Mouse (Mus musculus): ENCODE data around the gene Gm20458. TPM values are rescaled to one million over a fixed set of nuclear protein-coding genes. Genes with fewer than 3 reads are reported as not detected.

Gene Gm20458
- polyA plus RNA-seq, 1 experiment from 2014 or later: 8.4 TPM

DNA sequence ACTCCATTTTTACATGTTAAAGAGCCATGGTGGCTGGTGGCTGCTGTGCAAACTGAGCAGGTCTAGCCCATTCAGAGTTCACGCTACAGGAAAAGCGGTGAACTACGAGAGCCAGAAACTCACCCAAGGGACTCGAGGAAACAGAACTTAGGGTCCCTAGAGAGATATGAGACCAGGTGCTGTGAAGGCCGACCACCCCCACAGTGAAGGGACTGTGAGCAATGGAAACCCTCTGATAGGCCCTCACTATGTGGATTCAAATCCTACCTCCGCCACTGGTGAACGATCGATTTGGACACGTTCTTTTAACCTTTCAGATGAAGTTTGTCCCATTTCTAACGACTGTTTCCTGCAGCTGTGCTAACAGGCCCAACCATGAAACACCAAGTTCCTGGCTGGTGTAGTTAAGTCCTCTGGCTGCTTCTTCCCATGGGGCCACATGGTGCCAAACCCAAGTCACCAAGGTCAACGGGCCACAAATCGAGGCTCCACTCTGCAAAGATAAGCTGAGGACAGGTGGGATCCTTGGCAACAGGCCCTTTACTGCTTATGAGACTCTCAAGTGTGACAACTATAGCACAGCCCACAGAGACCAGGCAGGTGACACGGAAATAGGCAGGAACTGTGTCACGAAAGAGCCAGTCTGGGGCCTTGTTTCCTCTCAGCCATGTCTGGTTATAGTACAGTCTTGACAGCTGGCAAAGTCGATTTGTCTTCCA lies 37.9 kb upstream of the Gm20458 start:
- H3K4me2 ChIP-seq (replicated peaks; ENCODE audit: low read depth, low read length): no peak overlapping the region
- H3K9ac ChIP-seq (ENCODE audit: low read depth, low read length): no peak overlapping the region
- peaks cover 12% of the 10 kb centered on the region for H3K4me1 ChIP-seq (ENCODE audit: control insufficient read depth, insufficient read depth, low read length)
- no peak overlapping the region for H3K27ac ChIP-seq (ENCODE audit: low read depth, low read length)
- no peaks in the 10 kb centered on the region for H3K9me3 ChIP-seq (ENCODE audit: control insufficient read depth, low read length)
- H3K27me3 ChIP-seq (ENCODE audit: control insufficient read depth, insufficient read depth, low read length): no peaks in the 10 kb centered on the region
- H3K4me3 ChIP-seq (ENCODE audit: low read length): no peak overlapping the region
- peaks cover 22% of the 10 kb centered on the region; the same call in 1 of the 2 replicates for H3K36me3 ChIP-seq (ENCODE audit: control insufficient read depth, insufficient read depth, low read length)
- WGBS: 83% methylated on average over 15 of the region's 15 CpGs
- no peak for ATAC-seq (ENCODE audit: low FRiP score, low TSS enrichment)

DNA sequence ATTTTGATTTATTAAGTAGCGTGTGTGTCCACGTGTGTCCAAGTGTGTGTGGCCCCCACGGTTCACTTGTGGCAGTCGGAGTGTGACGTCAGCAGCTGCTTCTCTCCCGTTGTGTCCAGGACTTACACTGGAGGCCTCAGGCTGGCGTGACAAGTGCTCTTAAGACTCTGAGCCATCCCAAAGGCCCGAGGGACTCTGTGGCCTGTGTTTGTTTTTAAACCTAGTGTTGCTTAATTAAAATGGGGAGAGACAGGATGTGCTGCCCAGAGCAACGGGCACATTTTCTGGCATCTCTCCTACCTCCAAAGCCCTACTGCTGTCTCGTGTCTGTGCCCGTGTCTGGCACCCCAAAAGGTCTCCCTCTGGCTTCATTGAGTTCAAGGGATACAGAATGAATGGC lies 37.3 kb upstream of the Gm20458 start:
- Histone ChIP-seq H3K9me3 (ENCODE audit: control insufficient read depth, low read length) (no peaks in the 10 kb centered on the region), H3K4me3 (ENCODE audit: low read length) (no peak overlapping the region), H3K27me3 (ENCODE audit: control insufficient read depth, insufficient read depth, low read length) (no peaks in the 10 kb centered on the region), H3K4me2 (replicated peaks; ENCODE audit: low read depth, low read length) (no peak overlapping the region), H3K9ac (ENCODE audit: low read depth, low read length) (no peak overlapping the region), H3K36me3 (ENCODE audit: control insufficient read depth, insufficient read depth, low read length) (peaks cover 26% of the 10 kb centered on the region; the same call in 1 of the 2 replicates), H3K27ac (ENCODE audit: low read depth, low read length) (no peak overlapping the region), H3K4me1 (ENCODE audit: control insufficient read depth, insufficient read depth, low read length) (peaks cover 11% of the 10 kb centered on the region)
- 73% methylated on average over 11 of the region's 11 CpGs for WGBS
- ATAC-seq (ENCODE audit: low FRiP score, low TSS enrichment): no peak

- Histone ChIP-seq H3K4me3 (ENCODE audit: low read length) (no peak overlapping the region), H3K9ac (ENCODE audit: low read depth, low read length) (no peak overlapping the region), H3K27ac (ENCODE audit: low read depth, low read length) (no peak overlapping the region), H3K9me3 (ENCODE audit: control insufficient read depth, low read length) (no peaks in the 10 kb centered on the region), H3K4me1 (ENCODE audit: control insufficient read depth, insufficient read depth, low read length) (peaks cover 4% of the 10 kb centered on the region; the same call in 1 of the 2 replicates), H3K36me3 (ENCODE audit: control insufficient read depth, insufficient read depth, low read length) (peaks cover 34% of the 10 kb centered on the region; the same call in 1 of the 2 replicates), H3K4me2 (replicated peaks; ENCODE audit: low read depth, low read length) (no peak overlapping the region), H3K27me3 (ENCODE audit: control insufficient read depth, insufficient read depth, low read length) (no peaks in the 10 kb centered on the region)
- ATAC-seq (ENCODE audit: low FRiP score, low TSS enrichment): no peak
- 89% methylated on average over 8 of the region's 8 CpGs for WGBS
These were observed 36.4 kb upstream of the Gm20458 start for GRCm38 (mm10) chr2:164424406-164424805.

DNA sequence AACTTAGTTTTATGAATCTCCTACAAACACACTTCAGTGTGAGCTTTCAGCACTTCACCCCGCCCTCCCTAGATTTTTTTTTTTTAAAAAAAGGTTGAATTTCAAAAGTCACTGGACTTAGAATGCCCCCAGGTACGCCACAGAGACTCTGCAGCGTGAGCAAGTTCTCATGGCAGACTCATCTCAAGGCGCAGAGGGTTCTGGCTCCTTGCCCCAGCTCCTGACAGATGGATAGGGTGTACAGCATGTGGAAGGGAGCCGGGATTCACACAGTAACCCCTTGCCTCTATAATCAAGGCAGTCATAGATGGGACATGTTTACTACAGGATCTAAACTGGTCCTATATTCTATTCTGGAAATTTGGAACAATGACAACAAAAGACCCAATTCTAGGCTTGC lies 35.4 kb upstream of the Gm20458 start:
- Histone ChIP-seq H3K36me3 (ENCODE audit: control insufficient read depth, insufficient read depth, low read length) (peaks cover 35% of the 10 kb centered on the region; the same call in 1 of the 2 replicates), H3K4me2 (replicated peaks; ENCODE audit: low read depth, low read length) (no peak overlapping the region), H3K27me3 (ENCODE audit: control insufficient read depth, insufficient read depth, low read length) (no peaks in the 10 kb centered on the region), H3K9ac (ENCODE audit: low read depth, low read length) (no peak overlapping the region), H3K4me3 (ENCODE audit: low read length) (no peak overlapping the region), H3K4me1 (ENCODE audit: control insufficient read depth, insufficient read depth, low read length) (peaks cover under 1% of the 10 kb centered on the region; the same call in 1 of the 2 replicates), H3K27ac (ENCODE audit: low read depth, low read length) (no peak overlapping the region), H3K9me3 (ENCODE audit: control insufficient read depth, low read length) (no peaks in the 10 kb centered on the region)
- no peak for ATAC-seq (ENCODE audit: low FRiP score, low TSS enrichment)
- WGBS: 84% methylated on average over 5 of the region's 5 CpGs

DNA sequence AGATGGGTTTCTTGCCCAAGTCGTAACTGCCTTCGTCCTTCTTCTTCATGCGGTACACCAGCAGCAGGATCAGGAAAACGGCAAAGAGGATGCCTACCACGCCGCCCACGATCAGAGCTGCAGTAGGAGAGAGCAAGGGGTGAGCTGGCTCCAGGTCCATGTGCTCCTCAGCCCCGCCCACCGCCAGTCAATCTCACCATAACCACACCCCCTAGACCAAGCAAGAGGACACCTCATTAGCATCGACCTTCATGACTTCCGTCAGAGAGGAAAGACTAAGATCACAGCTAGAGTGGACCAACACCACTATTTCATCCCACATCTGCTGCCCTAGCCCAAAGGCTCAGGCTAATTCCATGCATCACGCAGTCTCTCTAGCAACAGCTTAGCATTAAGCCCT lies 34.6 kb upstream of the Gm20458 start:
- Histone ChIP-seq H3K9ac (ENCODE audit: low read depth, low read length) (no peak overlapping the region), H3K36me3 (ENCODE audit: control insufficient read depth, insufficient read depth, low read length) (peaks cover 35% of the 10 kb centered on the region; the same call in 1 of the 2 replicates), H3K4me2 (replicated peaks; ENCODE audit: low read depth, low read length) (no peak overlapping the region), H3K27ac (ENCODE audit: low read depth, low read length) (no peak overlapping the region), H3K9me3 (ENCODE audit: control insufficient read depth, low read length) (no peaks in the 10 kb centered on the region), H3K4me3 (ENCODE audit: low read length) (no peak overlapping the region), H3K27me3 (ENCODE audit: control insufficient read depth, insufficient read depth, low read length) (no peaks in the 10 kb centered on the region), H3K4me1 (ENCODE audit: control insufficient read depth, insufficient read depth, low read length) (peaks cover 8% of the 10 kb centered on the region)
- peak; percentile 51; the same call in 1 of the 2 replicates for ATAC-seq (ENCODE audit: low FRiP score, low TSS enrichment)
- 26% methylated on average over 12 of the region's 12 CpGs for WGBS

DNA sequence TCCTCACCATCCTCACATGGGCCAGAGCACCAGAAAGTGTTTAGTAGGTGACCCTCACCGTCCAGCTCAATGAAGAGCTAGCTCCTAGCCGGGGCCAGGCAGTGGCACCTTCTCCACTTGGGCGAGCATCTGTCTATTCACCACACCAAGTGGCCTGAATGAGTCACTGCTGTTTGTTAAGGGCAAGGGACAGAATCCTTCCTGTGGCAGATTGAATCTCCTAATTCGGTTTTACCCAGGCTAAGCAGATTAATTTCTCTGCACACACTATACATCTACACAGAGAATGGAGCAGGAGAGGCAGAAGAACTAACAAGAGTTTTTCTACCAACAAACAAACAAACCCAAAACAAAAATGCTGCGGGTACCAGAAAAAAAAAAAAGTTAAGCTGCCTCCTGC lies 33.8 kb upstream of the Gm20458 start:
- no peak for ATAC-seq (ENCODE audit: low FRiP score, low TSS enrichment)
- 74% methylated on average over 5 of the region's 5 CpGs for WGBS
- Histone ChIP-seq H3K9ac (ENCODE audit: low read depth, low read length) (no peak overlapping the region), H3K27ac (ENCODE audit: low read depth, low read length) (no peak overlapping the region), H3K4me1 (ENCODE audit: control insufficient read depth, insufficient read depth, low read length) (peaks cover 16% of the 10 kb centered on the region), H3K27me3 (ENCODE audit: control insufficient read depth, insufficient read depth, low read length) (no peaks in the 10 kb centered on the region), H3K4me2 (replicated peaks; ENCODE audit: low read depth, low read length) (no peak overlapping the region), H3K9me3 (ENCODE audit: control insufficient read depth, low read length) (no peaks in the 10 kb centered on the region), H3K4me3 (ENCODE audit: low read length) (no peak overlapping the region), H3K36me3 (ENCODE audit: control insufficient read depth, insufficient read depth, low read length) (peaks cover 35% of the 10 kb centered on the region; the same call in 1 of the 2 replicates)

DNA sequence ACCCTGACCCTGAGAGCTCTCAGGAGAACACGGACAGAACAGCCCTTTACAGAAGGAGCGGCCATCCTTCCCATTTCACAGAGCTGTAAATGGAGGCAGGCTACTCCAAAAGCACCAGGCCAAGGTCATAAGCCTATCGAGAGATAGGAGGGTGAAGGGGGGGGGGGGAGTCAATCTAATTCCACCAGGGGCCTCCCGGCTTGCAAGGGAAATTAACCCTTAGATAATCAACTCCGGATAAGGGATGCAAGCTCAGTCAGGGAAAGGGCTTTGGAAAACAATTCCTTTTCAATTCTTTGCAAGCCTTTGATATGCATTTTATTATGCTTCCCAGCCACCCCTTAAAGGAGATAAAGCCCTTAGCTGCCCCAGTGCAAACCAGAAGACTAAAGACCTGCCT lies 32.3 kb upstream of the Gm20458 start:
- H3K27me3 ChIP-seq (ENCODE audit: control insufficient read depth, insufficient read depth, low read length): no peaks in the 10 kb centered on the region
- H3K9ac ChIP-seq (ENCODE audit: low read depth, low read length): no peak overlapping the region
- no peaks in the 10 kb centered on the region for H3K9me3 ChIP-seq (ENCODE audit: control insufficient read depth, low read length)
- no peak overlapping the region for H3K27ac ChIP-seq (ENCODE audit: low read depth, low read length)
- 30% methylated on average over 5 of the region's 5 CpGs for WGBS
- no peak overlapping the region for H3K4me2 ChIP-seq (replicated peaks; ENCODE audit: low read depth, low read length)
- peaks cover 31% of the 10 kb centered on the region for H3K4me1 ChIP-seq (ENCODE audit: control insufficient read depth, insufficient read depth, low read length)
- H3K36me3 ChIP-seq (ENCODE audit: control insufficient read depth, insufficient read depth, low read length): peaks cover 35% of the 10 kb centered on the region; the same call in 1 of the 2 replicates
- no peak overlapping the region for H3K4me3 ChIP-seq (ENCODE audit: low read length)
- ATAC-seq (ENCODE audit: low FRiP score, low TSS enrichment): no peak

DNA sequence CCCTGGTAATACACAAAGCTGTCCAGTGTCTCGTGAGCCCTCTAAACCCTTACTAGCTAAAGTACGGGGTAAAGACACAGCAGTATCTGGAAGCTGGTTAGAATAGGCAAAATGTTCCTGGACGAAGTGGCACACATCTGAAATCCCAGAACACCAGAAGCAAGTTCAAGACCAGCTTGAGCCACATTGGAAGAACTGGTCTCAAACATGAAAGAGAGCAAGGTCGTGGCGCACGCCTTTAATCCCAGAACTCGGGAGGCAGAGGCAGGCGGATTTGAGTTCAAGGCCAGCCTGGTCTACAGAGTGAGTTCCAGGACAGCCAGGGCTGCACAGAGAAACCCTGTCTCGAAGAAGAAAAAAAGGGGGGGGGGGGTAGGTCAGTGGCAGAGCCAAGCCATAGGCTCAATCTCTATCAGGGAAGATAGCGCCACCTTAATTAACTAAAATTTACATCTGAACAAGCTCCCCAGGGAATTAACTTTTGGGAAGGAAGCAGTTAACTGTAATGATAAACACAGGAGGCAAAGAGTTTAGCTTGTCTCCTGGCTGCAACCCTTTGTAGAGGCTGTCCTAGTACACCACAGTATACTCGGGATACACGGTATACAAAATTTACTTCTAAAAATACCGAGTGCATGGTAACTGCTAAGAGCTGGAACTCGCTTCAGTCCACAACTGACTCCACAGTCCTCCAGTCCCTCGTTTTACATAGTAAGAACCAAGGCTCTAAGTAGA lies 30.7 kb upstream of the Gm20458 start:
- no peak for ATAC-seq (ENCODE audit: low FRiP score, low TSS enrichment)
- 51% methylated on average over 15 of the region's 15 CpGs for WGBS
- no peak overlapping the region for H3K4me2 ChIP-seq (replicated peaks; ENCODE audit: low read depth, low read length)

DNA sequence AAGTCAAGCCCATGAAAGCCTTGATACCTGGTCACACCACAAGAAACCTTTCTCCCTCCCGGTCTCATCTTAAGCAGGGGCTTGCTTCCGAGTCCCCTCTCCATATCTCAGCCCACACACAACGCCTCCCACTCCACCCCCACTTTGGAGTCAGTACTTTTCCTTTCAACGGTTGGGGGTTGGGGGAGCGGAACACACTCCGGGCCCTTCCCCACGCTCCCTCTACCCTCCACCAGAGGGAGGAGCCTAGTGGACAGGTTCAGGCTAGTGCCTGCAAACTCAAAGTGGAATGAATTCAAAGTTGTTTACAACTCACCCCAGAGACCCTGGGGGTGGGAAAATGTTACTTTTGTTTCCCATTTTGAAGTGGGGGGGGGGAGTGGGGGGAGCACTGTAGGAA lies 30.1 kb upstream of the Gm20458 start:
- 0 out of 2 replicates have a peak, but pooled peaks have one; percentile 44 for ATAC-seq (ENCODE audit: low FRiP score, low TSS enrichment)
- WGBS: 9% methylated on average over 7 of the region's 7 CpGs
- Histone ChIP-seq H3K9me3 (ENCODE audit: control insufficient read depth, low read length) (no peaks in the 10 kb centered on the region), H3K36me3 (ENCODE audit: control insufficient read depth, insufficient read depth, low read length) (peaks cover 24% of the 10 kb centered on the region; the same call in 1 of the 2 replicates), H3K9ac (ENCODE audit: low read depth, low read length) (no peak overlapping the region), H3K27me3 (ENCODE audit: control insufficient read depth, insufficient read depth, low read length) (no peaks in the 10 kb centered on the region), H3K4me3 (ENCODE audit: low read length) (no peak overlapping the region), H3K27ac (ENCODE audit: low read depth, low read length) (no peak overlapping the region; the same call in 1 of the 2 replicates), H3K4me1 (ENCODE audit: control insufficient read depth, insufficient read depth, low read length) (peaks cover 53% of the 10 kb centered on the region), H3K4me2 (replicated peaks; ENCODE audit: low read depth, low read length) (no peak overlapping the region)

More for the DNA sequence above, 30.7 kb upstream of the Gm20458 start:
- peaks cover 24% of the 10 kb centered on the region; the same call in 1 of the 2 replicates for H3K36me3 ChIP-seq (ENCODE audit: control insufficient read depth, insufficient read depth, low read length)
- no peaks in the 10 kb centered on the region for H3K27me3 ChIP-seq (ENCODE audit: control insufficient read depth, insufficient read depth, low read length)
- no peak overlapping the region; the same call in 1 of the 2 replicates for H3K27ac ChIP-seq (ENCODE audit: low read depth, low read length)
- no peak overlapping the region for H3K4me3 ChIP-seq (ENCODE audit: low read length)
- H3K9me3 ChIP-seq (ENCODE audit: control insufficient read depth, low read length): no peaks in the 10 kb centered on the region
- no peak overlapping the region for H3K9ac ChIP-seq (ENCODE audit: low read depth, low read length)
- H3K4me1 ChIP-seq (ENCODE audit: control insufficient read depth, insufficient read depth, low read length): peaks cover 47% of the 10 kb centered on the region

Data from kidney, embryonic 14.5 days (tissue).